Mouse (Mus musculus) ES-CJ7 (cell line): ENCODE results near the gene Uchl5.

ENCODE experiments used
- DNase-seq: peaks from one replicate; pipeline ENCODE4 v3.0.0; 2011; ENCODE audit warnings: low read depth, low spot score

Uchl5 gene

GRCm38 (mm10) chr1:143788584-143789227 lies 11.6 kb downstream of the Uchl5 start:
- DNase-seq: peak; percentile 75

- peak; percentile 81 for DNase-seq
These were observed 26.5 kb downstream of the Uchl5 start for GRCm38 (mm10) chr1:143803537-143803936.

- DNase-seq: no peak
These were observed 32.0 kb downstream of the Uchl5 start for GRCm38 (mm10) chr1:143809062-143809461.

- DNase-seq: peak; percentile 82
These were observed 36.7 kb downstream of the Uchl5 start for GRCm38 (mm10) chr1:143813676-143814360.

- peak; percentile 49 for DNase-seq
These were observed 43.2 kb downstream of the Uchl5 start for GRCm38 (mm10) chr1:143820096-143820877.

- DNase-seq: no peak
These were observed 45.6 kb downstream of the Uchl5 start for GRCm38 (mm10) chr1:143822677-143823076.

- no peak for DNase-seq
These were observed 53.6 kb downstream of the Uchl5 start for GRCm38 (mm10) chr1:143830713-143831112.

GRCm38 (mm10) chr1:143836363-143837182 lies 59.5 kb downstream of the Uchl5 start:
- no peak for DNase-seq

GRCm38 (mm10) chr1:143837681-143838080 lies 60.6 kb downstream of the Uchl5 start:
- DNase-seq: no peak

GRCm38 (mm10) chr1:143838896-143839410 lies 61.9 kb downstream of the Uchl5 start:
- no peak for DNase-seq

- no peak for DNase-seq
These were observed 75.3 kb downstream of the Uchl5 start for GRCm38 (mm10) chr1:143852329-143852728.

GRCm38 (mm10) chr1:143852779-143853358 lies 75.8 kb downstream of the Uchl5 start:
- no peak for DNase-seq

- DNase-seq: no peak
These were observed 76.6 kb downstream of the Uchl5 start for GRCm38 (mm10) chr1:143853691-143854115.

GRCm38 (mm10) chr1:143855706-143856105 lies 78.6 kb downstream of the Uchl5 start:
- DNase-seq: no peak
